Mouse (Mus musculus) embryonic fibroblast, embryonic 13.5 days (primary cell): ENCODE measurements around the gene Cldn15.

ENCODE experiments used
- CTCF ChIP-seq: IDR thresholded peaks from 2 replicates; pipeline ENCODE4 v1.5.1; 2011; ENCODE audit warnings: mild to moderate bottlenecking, control low read depth, low read length, moderate library complexity, borderline replicate concordance; ENCODE audit not compliant: insufficient read depth
- POLR2A ChIP-seq: IDR thresholded peaks from 2 replicates; pipeline ENCODE4 v1.6.1; 2011; ENCODE audit warnings: low read depth, mild to moderate bottlenecking, control low read depth, low read length, moderate library complexity

DNA sequence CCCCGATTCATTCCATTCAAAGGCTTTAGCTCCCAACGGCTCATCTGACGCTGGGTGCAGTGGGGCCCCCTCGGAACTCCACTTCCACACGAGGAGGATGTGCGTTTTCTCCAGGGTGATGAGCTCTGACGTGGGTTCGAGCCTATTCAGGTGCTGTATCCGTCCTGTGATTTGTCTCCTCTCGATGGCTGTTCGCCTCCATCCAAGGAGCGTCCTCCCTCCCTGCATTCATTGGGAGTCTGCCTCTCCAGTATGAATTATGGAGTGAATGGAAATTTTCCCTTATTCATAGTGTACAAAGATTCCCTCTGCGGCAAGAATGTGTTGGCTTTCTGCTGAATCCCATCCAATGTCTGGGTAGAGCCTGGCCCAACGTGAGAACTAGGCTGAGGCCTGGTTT lies 34.5 kb upstream of the Cldn15 start:
- no peak for TF ChIP-seq POLR2A
- TF ChIP-seq CTCF, result no peak
